ENCODE assay signal across 1 mouse cellular context in genomic region chr5:72848889-72849435, GRCm38 (mm10).
TF ChIP-seq lines count a peak whose summit lies in the region.

No protein-coding gene starts in this region.

TF ChIP-seq in MEL, 35 proteins besides CTCF, POLR2A, EP300 and RAD21 (continued from another document):
- TF ChIP-seq MXI1 (IDR thresholded peaks at IDR 0.05; ENCODE audit: low read depth, low read length) (peak; percentile 35; the same call in 1 of the 2 replicates), MYB (IDR thresholded peaks at IDR 0.05; ENCODE audit: low read depth, low read length) (no peak), MYC (IDR thresholded peaks at IDR 0.05; ENCODE audit: low read depth, low read length) (no peak; the same call in 1 of the 2 replicates)
